Mouse (Mus musculus) stomach, postnatal 0 days (tissue): ENCODE data around the gene Znrf4. TPM values are rescaled to one million over a fixed set of nuclear protein-coding genes. Genes with fewer than 3 reads are reported as not detected.

ENCODE experiments used
- ATAC-seq: fragments of 200-750 bp; cut with Nextera tagmentation; 2 replicates; pipeline ENCODE4 v1.8.0; 2017; ENCODE audit not compliant: low FRiP score, low TSS enrichment
- DNase-seq: peaks from one replicate; pipeline ENCODE4 v3.0.0-alpha.2; 2016; ENCODE audit warnings: low spot score
- H3K27ac ChIP-seq: fragments of 300-500 bp; sonication (generic); replicated peaks from 2 replicates; pipeline ENCODE4 v1.5.1; 2014; ENCODE audit warnings: mild to moderate bottlenecking, control low read depth
- H3K27me3 ChIP-seq: fragments of 300-500 bp; sonication (generic); 2 replicates; pipeline ENCODE4 v1.6.1; 2014; ENCODE audit warnings: low read length; ENCODE audit not compliant: control insufficient read depth, insufficient read depth
- H3K36me3 ChIP-seq: fragments of 300-500 bp; sonication (generic); 2 replicates; pipeline ENCODE4 v1.6.1; 2014; ENCODE audit warnings: low read length, mixed read lengths; ENCODE audit not compliant: control insufficient read depth, insufficient read depth
- H3K4me1 ChIP-seq: fragments of 300-500 bp; sonication (generic); replicated peaks from 2 replicates; pipeline ENCODE4 v1.6.1; 2014; ENCODE audit warnings: antibody characterized with exemption; ENCODE audit not compliant: control insufficient read depth, insufficient read depth
- H3K4me2 ChIP-seq: fragments of 300-500 bp; sonication (generic); replicated peaks from 2 replicates; pipeline ENCODE4 v1.6.1; 2014; ENCODE audit warnings: low read depth, mild to moderate bottlenecking, control low read depth, moderate library complexity
- H3K4me3 ChIP-seq: fragments of 300-500 bp; sonication (generic); 2 replicates; pipeline ENCODE4 v1.5.1; 2014; ENCODE audit warnings: low read depth, low read length, control low read depth
- H3K9ac ChIP-seq: fragments of 300-500 bp; sonication (generic); 2 replicates; pipeline ENCODE4 v1.6.1; 2014; ENCODE audit warnings: mild to moderate bottlenecking, low read length, control low read depth, mixed read lengths
- H3K9me3 ChIP-seq: fragments of 300-500 bp; sonication (generic); 2 replicates; pipeline ENCODE4 v1.6.1; 2016; ENCODE audit warnings: low read length; ENCODE audit not compliant: control insufficient read depth
- CTCF ChIP-seq: IDR thresholded peaks from 2 replicates; pipeline ENCODE4 v1.5.1; 2016; ENCODE audit warnings: antibody characterized with exemption, low read depth, mild to moderate bottlenecking, moderate library complexity
- EP300 ChIP-seq: optimal IDR thresholded peaks from 2 replicates; pipeline ENCODE3; 2016; ENCODE audit warnings: antibody characterized with exemption
- WGBS: fragments of 180-500 bp; shearing (Covaris S2); extraction: QIAGEN DNeasy Blood & Tissue Kit; methylation state at CpG from one replicate; pipeline ENCODE4 v1.1.7; 2014; 5-methylcytosine and 5-hydroxymethylcytosine counted together
- polyA plus RNA-seq: library from polyadenylated mRNA; unstranded; fragments of >200 nt; fragmentation: Nextera tagmentation; extraction: Ambion mirVana; gene quantifications from 2 replicates; pipeline ENCODE4 v1.2.1, GENCODE M21; 2015

The Znrf4 gene
- polyA plus RNA-seq, 1 experiment from 2014 or later, result not detected

DNA sequence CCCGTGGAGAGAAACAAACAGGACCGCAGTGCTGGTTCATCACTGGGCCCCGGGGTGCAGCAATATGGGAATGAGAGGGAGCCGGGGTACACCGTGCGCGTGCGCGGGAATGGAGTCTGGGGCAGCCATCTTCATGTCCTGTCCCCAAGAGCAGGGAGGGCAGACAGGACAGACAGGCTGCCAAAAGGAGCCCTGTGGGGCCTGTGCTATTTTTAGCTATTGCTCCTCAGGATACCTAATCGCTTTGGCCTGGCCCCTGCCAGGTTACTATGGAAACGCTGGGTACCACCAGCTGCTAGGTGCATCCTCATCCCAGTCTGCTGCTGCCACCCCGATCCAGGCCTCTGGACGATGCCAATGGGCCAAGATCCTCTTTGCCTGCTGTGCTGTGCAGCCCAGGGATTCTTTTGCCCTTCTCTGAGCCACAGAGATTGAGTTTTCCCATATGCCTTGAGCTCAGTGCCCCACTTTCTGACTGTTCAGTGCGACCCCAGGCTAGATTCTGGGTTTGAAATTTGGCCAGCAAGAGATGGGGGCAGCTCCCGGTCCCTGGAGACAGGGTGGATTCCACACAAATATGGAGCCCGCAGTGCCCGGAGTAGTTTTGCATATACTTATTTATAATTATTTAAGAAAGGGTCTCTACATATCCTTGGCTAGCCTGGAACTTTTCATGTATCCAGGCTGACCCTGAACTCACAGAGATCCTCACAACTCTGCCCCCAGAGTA, 35.0 kb upstream of the Znrf4 start:
- ATAC-seq, result no peak
- Histone ChIP-seq H3K36me3 (no peaks in the 10 kb centered on the region), H3K9me3 (no peaks in the 10 kb centered on the region), H3K4me3 (no peak overlapping the region), H3K9ac (no peak overlapping the region), H3K27ac (no peak overlapping the region), H3K27me3 (no peaks in the 10 kb centered on the region), H3K4me2 (no peak overlapping the region), H3K4me1 (no peaks in the 10 kb centered on the region)
- no peak for TF ChIP-seq EP300
- TF ChIP-seq CTCF, result no peak
- 68% methylated on average over 17 of the region's 17 CpGs for WGBS
- DNase-seq, result peak; percentile 11

- ATAC-seq (no peak), DNase-seq (peak; percentile 10)
- Histone ChIP-seq H3K9me3 (no peaks in the 10 kb centered on the region), H3K4me1 (no peaks in the 10 kb centered on the region), H3K4me3 (no peak overlapping the region), H3K9ac (no peak overlapping the region), H3K27ac (no peak overlapping the region), H3K4me2 (no peak overlapping the region), H3K36me3 (no peaks in the 10 kb centered on the region), H3K27me3 (no peaks in the 10 kb centered on the region)
- WGBS, result 82% methylated on average over 5 of the region's 5 CpGs
- TF ChIP-seq CTCF, result no peak
- no peak for TF ChIP-seq EP300
Observed at GRCm38 (mm10) chr17:56546576-56546975, 34.3 kb upstream of the Znrf4 start.

DNA sequence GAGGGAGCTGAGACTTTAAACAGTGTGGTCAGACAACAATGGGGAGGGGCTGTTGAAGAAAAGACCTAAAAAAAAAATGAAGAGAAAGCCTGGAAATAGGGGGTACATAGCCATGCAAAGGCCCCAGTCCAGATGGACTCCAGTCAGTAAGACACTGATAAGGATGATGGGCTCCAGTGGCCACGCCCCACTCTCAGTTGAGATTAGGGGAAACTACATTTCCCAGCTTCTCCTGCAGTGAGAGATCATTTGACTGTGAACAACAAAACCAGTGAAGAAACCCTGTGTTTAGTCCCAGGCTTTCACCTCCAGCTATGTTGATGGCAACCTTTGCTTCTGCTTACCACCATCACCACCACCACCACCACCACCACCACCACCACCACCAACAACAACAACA, 33.7 kb upstream of the Znrf4 start:
- no peak overlapping the region for H3K27ac ChIP-seq
- ATAC-seq (no peak), DNase-seq (no peak)
- no peaks in the 10 kb centered on the region for H3K27me3 ChIP-seq
- H3K9me3 ChIP-seq, result no peaks in the 10 kb centered on the region
- H3K4me1 ChIP-seq, result no peaks in the 10 kb centered on the region
- H3K9ac ChIP-seq, result no peak overlapping the region
- no peak overlapping the region for H3K4me3 ChIP-seq
- TF ChIP-seq EP300, result no peak
- TF ChIP-seq CTCF, result no peak
- H3K4me2 ChIP-seq, result no peak overlapping the region
- no peaks in the 10 kb centered on the region for H3K36me3 ChIP-seq
- 75% methylated on average over 1 of the region's 1 CpGs for WGBS

- peak; percentile 12 for DNase-seq
- no peaks in the 10 kb centered on the region for H3K27me3 ChIP-seq
- WGBS, result 74% methylated on average over 7 of the region's 7 CpGs
- no peak overlapping the region for H3K27ac ChIP-seq
- TF ChIP-seq CTCF, result no peak
- no peak for TF ChIP-seq EP300
- no peak overlapping the region for H3K4me2 ChIP-seq
- no peak overlapping the region for H3K4me3 ChIP-seq
- H3K9ac ChIP-seq, result no peak overlapping the region
- ATAC-seq, result no peak
- no peaks in the 10 kb centered on the region for H3K4me1 ChIP-seq
- no peaks in the 10 kb centered on the region for H3K9me3 ChIP-seq
- H3K36me3 ChIP-seq, result no peaks in the 10 kb centered on the region
Observed at GRCm38 (mm10) chr17:56544699-56545387, 32.6 kb upstream of the Znrf4 start.

GRCm38 (mm10) chr17:56543684-56544224, 31.5 kb upstream of the Znrf4 start:
- H3K36me3 ChIP-seq, result no peaks in the 10 kb centered on the region
- DNase-seq (peak; percentile 12), ATAC-seq (no peak)
- no peaks in the 10 kb centered on the region for H3K27me3 ChIP-seq
- H3K4me1 ChIP-seq, result no peaks in the 10 kb centered on the region
- 82% methylated on average over 3 of the region's 3 CpGs for WGBS
- no peak overlapping the region for H3K9ac ChIP-seq
- no peak overlapping the region for H3K4me2 ChIP-seq
- H3K27ac ChIP-seq, result no peak overlapping the region
- no peaks in the 10 kb centered on the region for H3K9me3 ChIP-seq
- TF ChIP-seq EP300 (no peak), CTCF (peak; percentile 31; the same call in 1 of the 2 replicates)
- no peak overlapping the region for H3K4me3 ChIP-seq

DNA sequence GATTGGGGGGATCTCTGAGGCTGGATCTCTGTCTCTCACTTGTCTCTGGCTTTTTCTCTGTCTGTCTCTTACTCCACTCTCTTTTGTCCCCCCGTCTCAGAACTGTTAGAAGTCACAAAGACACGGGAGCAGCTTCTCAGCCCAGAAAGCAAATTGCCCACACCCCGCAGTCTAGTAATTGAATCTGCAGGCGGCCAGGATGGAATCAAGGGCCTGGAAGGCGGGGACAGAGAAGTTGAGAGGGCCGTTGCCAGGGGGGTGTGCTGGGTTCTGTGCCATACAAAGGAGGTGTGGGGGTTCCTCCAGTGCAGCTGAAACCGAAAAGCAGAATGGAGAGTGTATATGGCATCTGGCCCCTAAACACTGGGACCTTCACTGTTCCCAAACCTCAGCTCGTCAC, 30.5 kb upstream of the Znrf4 start:
- no peak for DNase-seq

More for the DNA sequence above, 30.5 kb upstream of the Znrf4 start:
- H3K36me3 ChIP-seq, result no peaks in the 10 kb centered on the region
- WGBS, result 48% methylated on average over 8 of the region's 8 CpGs
- no peak for TF ChIP-seq CTCF
- TF ChIP-seq EP300, result no peak
- ATAC-seq, result no peak
- no peak overlapping the region for H3K9ac ChIP-seq
- H3K4me1 ChIP-seq, result no peaks in the 10 kb centered on the region
- H3K27ac ChIP-seq, result no peak overlapping the region
- no peak overlapping the region for H3K4me3 ChIP-seq
- no peak overlapping the region for H3K4me2 ChIP-seq
- H3K27me3 ChIP-seq, result no peaks in the 10 kb centered on the region
- no peaks in the 10 kb centered on the region for H3K9me3 ChIP-seq
